Mouse (Mus musculus): ENCODE data around the gene Creb3l1.

DNA sequence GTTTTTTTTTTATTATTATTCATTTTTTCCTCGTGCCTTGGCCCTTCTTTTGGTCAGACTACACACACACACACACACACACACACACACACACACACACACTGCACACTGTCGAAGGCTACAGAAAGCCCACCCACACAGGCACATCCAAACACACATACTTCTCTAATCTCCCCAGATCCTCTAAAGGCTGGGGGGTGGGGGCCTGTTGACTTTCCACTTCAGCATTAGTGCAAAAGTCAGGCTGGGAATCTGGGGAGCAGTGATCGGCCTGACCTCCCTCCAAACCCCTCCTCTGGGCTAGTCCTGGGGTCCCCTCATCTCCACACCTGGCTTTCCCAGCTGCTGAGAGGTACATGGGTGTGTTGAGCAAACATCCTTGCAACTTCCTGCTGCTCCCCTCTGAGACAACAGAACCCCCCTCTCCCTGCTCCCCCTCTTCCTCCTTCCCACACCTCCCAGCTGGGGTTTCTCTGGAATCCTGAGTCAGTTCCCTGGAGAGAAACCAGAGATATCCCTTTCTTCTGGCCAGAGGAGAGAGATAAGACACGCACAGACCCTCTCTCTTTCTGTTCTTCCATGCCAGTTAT, 3.5 kb downstream of the Creb3l1 start:
- no peak for TF ChIP-seq CTCF (IDR thresholded peaks at IDR 0.05; ENCODE audit: low read depth)
- TF ChIP-seq EP300 (IDR thresholded peaks at IDR 0.05; ENCODE audit: low read depth): no peak

All from liver, postnatal 0 days (tissue).